Mouse (Mus musculus): Measurements from ENCODE around the gene Kank1.
A peak's percentile ranks its signal among the peaks of the same experiment; 100 is the strongest.

Kank1 gene

GRCm38 (mm10) chr19:25311626-25312025 is 74.9 kb downstream of the Kank1 start:
- DNase-seq (ENCODE audit: low read depth, low spot score): no peak

GRCm38 (mm10) chr19:25315458-25315889 is 78.7 kb downstream of the Kank1 start:
- no peak for DNase-seq (ENCODE audit: low read depth, low spot score)

DNA sequence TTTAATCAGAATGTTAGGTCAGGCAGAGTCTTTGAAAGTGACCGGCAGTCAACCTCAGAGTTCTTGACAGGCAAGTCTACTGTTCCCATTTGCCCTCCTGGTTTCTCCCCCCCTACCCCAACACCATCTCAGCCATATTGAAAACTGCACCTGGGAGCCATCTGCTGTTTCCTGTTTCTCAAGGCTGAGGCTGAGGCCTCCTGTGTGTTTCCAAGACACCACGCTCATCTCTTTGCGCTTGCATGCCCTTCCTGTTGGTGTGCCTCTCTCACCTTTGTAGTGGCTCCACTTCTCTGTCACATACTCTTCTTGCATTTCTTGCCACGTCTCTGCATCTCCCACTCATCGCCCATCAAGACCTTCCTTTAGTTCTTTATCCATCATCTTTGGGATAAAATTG is 79.2 kb downstream of the Kank1 start:
- no peak for DNase-seq (ENCODE audit: low read depth, low spot score)

- no peak for DNase-seq (ENCODE audit: low read depth, low spot score)
These were observed 87.5 kb downstream of the Kank1 start for GRCm38 (mm10) chr19:25324265-25324664.

DNA sequence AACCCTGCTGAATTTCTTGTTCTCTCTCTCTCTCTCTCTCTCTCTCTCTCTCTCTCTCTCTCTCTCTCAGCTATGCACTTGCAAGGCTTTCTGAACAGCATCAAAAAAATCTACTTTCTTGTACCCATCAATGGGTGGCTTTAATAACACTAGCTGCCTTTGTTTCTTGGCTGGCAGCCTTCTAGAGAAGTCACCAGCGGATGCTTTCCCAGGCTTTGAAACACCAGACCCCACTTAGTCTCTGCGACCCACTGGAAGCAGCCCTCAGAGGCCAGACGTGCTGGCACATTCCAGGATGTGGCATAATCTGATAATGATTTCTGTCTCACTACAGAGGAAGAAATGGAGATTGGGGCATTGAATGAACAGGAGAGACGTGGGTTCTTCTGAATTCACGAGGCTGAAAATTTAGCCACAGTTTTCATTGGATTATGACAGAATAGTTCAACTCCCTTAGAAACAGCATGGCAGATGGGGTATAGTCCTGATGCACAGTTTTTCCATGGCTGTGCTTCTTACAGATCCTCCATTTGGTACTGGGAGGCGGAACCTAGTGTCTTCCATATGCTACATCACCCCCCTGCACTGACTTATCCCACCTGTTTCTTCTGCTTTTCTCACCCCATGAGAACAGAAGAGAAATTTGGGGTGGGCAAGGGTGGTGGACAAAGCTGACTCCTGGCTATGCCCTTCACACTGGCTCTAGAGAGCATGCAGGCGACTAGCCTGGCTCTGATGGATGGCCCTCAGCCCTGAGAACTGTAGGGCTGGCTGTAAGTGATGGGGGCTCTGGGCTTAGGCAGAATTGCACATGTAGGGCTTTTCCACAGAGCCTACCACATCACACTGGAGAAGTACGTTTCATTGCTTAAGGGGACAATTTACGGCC is 88.6 kb downstream of the Kank1 start:
- no peak for DNase-seq (ENCODE audit: low read depth, low spot score)

- no peak for DNase-seq (ENCODE audit: low read depth, low spot score)
These were observed 89.2 kb downstream of the Kank1 start for GRCm38 (mm10) chr19:25326002-25326300.

DNA sequence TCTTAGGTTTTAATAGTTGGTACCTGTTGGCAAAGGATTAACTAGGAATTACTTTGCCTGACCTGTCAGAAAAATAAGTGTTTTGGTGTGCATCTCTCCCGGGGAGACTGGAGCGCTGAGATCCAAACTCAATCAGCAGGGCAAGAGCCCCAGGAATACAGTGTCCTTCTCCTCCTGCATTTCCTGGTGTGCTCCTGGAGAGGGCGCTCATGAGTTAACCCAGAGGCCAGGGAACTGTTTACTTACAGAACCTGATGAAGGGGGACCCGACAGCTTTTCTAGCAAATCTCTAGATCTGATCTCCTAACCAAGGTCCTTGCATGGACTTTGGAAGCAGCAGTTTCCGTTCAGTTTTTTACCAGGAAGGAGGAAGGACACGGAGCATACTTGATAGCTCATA is 90.9 kb downstream of the Kank1 start:
- DNase-seq (ENCODE audit: low read depth, low spot score): no peak

GRCm38 (mm10) chr19:25334360-25334759 is 97.6 kb downstream of the Kank1 start:
- DNase-seq (ENCODE audit: low read depth, low spot score): peak; percentile 71

- DNase-seq (ENCODE audit: low read depth, low spot score): no peak
These were observed 100.0 kb downstream of the Kank1 start for GRCm38 (mm10) chr19:25336731-25337130.

DNA sequence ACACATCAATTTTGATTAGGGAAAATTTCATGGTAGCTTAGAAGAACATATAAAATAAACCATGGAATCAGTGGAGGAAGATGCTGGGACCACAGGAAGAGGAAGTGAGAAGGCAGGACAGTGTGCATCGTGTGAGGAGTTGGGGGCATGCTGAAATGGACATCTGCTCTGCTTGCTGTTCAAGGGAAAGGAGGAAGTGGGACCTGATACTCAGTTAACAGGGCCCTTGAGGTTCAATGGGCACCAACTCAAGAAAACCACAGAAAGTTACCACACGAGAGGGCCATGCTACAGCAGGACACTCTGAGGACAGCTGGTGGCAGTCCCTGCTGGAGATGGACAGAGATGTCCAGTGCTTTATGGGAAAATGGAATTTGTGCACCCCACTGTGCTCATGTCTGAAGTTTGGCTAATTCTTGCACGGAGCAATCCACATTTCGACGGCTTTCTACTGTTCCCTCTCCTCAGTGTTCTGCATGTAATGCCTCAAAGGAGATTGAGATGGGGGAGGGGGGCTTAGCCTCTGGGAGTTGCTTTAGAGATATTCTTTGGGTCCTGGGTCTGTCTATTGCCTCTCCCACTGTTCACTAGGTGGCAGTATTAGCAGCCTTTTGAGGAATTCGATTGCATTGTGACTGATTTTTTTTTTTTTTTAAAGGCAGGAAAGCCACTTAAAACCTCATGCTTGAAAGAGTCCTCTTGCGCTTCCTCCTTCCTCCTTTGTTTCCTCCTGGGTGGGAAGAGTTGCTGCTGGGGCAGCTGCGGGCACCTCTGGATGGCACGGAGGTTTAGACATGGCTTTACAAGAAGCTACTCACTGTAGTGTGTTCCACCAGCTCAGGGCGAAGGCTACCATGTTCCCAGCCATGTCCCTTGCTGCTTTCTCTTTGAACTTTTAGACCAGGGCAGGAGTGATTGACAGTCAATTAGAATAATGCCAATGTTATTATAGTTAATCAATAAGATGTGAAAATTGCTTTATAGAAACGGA is 104.2 kb downstream of the Kank1 start:
- DNase-seq (ENCODE audit: low read depth, low spot score): peak; percentile 74

GRCm38 (mm10) chr19:25342026-25342425 is 105.3 kb downstream of the Kank1 start:
- DNase-seq (ENCODE audit: low read depth, low spot score): no peak

DNA sequence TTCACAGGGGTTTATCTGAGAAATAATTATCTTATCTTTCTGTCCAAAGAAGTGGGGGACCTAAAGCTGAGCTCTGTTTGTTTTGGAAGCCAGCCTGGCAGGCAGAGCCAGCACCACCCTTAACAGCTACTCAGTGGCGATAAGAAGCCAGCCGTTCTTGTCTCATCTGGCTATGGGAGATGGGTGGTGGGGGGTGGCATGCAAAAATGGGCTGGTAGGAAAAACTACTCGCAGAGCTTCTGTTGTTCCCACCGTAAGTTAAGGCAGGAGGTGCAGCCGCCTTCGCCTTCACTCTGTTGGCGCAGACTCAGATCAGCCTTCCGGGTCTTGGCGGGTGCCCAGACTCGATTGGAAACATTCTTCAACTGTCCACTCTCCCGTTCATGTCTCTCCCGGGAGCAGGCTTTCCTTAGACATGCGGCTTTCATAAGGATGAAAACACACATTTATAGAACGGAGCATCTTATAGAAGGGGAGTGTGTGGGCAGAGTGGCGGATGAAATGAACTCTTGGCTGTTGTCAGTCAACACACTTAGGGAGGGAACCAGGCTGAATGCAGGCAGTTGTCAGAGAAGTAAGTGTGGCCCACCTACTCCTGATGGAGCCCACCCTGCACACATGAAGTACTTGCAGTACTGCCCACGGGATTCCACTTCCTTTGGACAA is 107.0 kb downstream of the Kank1 start:
- DNase-seq (ENCODE audit: low read depth, low spot score): no peak

DNA sequence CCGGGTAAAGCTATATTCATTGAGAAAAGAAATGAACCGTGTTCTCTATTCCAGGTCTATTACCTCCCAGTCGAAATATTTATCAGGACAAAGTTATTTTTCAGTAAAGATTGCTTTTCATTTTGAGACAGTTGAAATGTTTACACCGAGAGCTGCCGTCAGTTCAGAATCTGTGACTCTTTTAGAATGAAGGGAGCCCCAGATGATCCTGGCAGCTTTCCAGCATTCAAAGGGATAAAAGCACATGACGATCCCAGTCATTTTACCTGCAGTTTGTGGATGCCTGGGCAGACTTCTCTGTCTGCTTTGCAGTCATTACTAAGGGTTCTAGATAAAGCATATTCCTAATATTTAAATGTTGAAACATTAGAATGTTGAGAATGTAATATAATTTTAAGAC is 107.6 kb downstream of the Kank1 start:
- DNase-seq (ENCODE audit: low read depth, low spot score): no peak

DNA sequence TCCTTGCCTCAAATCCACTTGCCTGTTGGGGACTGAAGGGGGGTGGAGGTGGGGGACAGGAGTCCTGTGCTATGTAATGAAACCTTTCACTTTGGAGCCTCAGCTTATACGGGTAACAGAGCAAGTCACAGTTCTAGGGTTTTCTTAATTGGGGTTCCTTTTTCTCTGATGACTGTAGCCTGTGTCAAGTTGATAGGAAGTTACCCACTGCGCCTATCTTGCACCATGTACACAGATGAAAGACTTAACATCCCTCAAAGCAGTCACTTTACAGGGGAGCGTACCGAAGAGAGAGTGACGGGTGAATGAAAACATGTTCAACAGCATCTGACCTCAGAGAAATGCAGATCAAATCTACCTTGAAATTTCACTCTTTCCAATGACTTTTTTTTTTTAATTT is 109.2 kb downstream of the Kank1 start:
- no peak for DNase-seq (ENCODE audit: low read depth, low spot score)

DNA sequence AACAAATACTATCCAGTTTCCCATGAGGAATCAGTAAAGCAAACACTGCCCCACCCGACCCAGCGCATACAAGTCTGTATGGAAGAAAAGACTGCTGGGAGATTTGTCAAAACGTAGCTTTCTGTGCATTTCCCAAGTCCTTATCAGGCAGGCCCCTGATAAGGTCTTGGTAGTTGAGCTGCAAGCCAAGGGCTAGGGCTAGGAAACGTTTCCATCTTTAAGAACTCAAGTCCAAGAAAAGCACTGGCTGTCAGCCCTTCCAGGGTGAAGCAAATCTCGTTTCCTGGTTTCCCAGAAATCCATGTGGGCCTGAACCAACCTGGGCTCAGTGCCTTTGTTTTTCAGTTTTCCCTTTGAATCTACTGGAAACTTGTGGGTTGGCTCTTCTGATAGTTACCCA is 110.7 kb downstream of the Kank1 start:
- no peak for DNase-seq (ENCODE audit: low read depth, low spot score)

- DNase-seq (ENCODE audit: low read depth, low spot score): no peak
These were observed 114.6 kb downstream of the Kank1 start for GRCm38 (mm10) chr19:25351257-25351955.

DNA sequence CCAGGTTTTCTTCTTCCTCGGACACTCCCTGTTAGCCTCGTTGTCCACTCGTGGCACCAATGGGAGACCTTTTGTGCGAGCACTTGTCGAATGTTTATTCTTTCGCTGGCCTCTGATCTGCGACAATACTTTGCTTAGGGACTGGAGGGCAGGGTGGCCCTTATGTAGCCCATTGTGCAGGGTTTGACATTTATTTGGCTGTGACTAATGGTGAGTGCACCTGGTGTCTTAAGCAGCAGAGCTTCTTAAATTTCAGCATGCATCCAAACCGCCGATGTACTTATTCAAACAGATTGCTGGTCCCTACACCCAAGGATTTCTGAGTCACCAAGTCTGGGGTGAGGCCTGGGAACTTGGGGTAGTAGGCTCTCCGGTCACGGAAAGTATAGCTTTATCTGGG is 120.3 kb downstream of the Kank1 start:
- no peak for DNase-seq (ENCODE audit: low read depth, low spot score)

GRCm38 (mm10) chr19:25358486-25359120 is 121.8 kb downstream of the Kank1 start:
- DNase-seq (ENCODE audit: low read depth, low spot score): no peak

GRCm38 (mm10) chr19:25360571-25361029 is 123.8 kb downstream of the Kank1 start:
- DNase-seq (ENCODE audit: low read depth, low spot score): no peak

DNA sequence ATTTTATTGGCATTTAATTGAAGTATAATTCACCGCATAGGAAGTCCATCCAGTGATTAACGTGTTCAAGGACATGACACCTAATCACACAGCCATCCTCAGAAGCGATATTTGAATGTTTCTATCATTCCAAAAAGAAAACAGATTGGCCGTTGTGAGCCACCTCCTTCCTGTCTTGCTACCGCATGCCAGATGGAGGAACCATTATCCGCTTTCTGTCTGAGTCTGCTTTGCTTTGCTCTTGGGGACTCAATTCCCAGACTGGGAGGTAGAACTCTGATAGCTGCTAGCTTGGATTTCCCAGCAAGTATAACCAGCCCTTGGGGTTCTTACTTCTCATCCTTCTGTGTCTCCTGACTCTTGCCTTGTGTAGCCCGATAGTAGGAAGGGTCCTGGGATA is 125.2 kb downstream of the Kank1 start:
- DNase-seq (ENCODE audit: low read depth, low spot score): no peak

GRCm38 (mm10) chr19:25365698-25366097 is 128.9 kb downstream of the Kank1 start:
- DNase-seq (ENCODE audit: low read depth, low spot score): no peak

Measured in mesoderm, embryonic 11.5 days (tissue).